Mouse (Mus musculus): ENCODE measurements around the gene Pcolce.

Gene Pcolce

GRCm38 (mm10) chr5:137584976-137585375 lies 28.6 kb downstream of the Pcolce start:
- peak; percentile 82 to 86 for DNase-seq

- DNase-seq: no peak
These were observed 29.9 kb downstream of the Pcolce start for GRCm38 (mm10) chr5:137583670-137584169.

GRCm38 (mm10) chr5:137582702-137583101 lies 30.9 kb downstream of the Pcolce start:
- DNase-seq: no peak

GRCm38 (mm10) chr5:137580246-137580645 lies 33.3 kb downstream of the Pcolce start:
- no peak for DNase-seq

GRCm38 (mm10) chr5:137574470-137574901 lies 39.1 kb downstream of the Pcolce start:
- peak; percentile 81 to 84 for DNase-seq

- no peak for DNase-seq
These were observed 42.6 kb downstream of the Pcolce start for GRCm38 (mm10) chr5:137570691-137571586.

GRCm38 (mm10) chr5:137570181-137570580 lies 43.4 kb downstream of the Pcolce start:
- no peak for DNase-seq

- no peak for DNase-seq
These were observed 43.9 kb downstream of the Pcolce start, which contains the start of gene Tfr2 for GRCm38 (mm10) chr5:137569665-137570064. TSS of gene Tfr2 (plus strand) at chr5:137569840.

- DNase-seq: no peak
These were observed 44.6 kb downstream of the Pcolce start for GRCm38 (mm10) chr5:137569031-137569430.

- DNase-seq: no peak
These were observed 45.3 kb downstream of the Pcolce start for GRCm38 (mm10) chr5:137568223-137568798.

- DNase-seq: no peak
These were observed 47.2 kb downstream of the Pcolce start for GRCm38 (mm10) chr5:137566416-137566815.

- no peak for DNase-seq
These were observed 47.8 kb downstream of the Pcolce start for GRCm38 (mm10) chr5:137565744-137566143.

GRCm38 (mm10) chr5:137562965-137563364 lies 50.6 kb downstream of the Pcolce start:
- DNase-seq: no peak

GRCm38 (mm10) chr5:137561556-137561955 lies 52.0 kb downstream of the Pcolce start:
- no peak for DNase-seq

Data from cerebellum, adult 18-20 months (tissue).